Mouse (Mus musculus) neural tube, embryonic 14.5 days (tissue): ENCODE measurements at regions not wholly inside any gene's neighbourhood (a gene's known extent, or its start where the extent isn't known, plus 50 kb on each side); places are given as distances from the start of the nearest gene placed in this dataset.

Experiments used
- ATAC-seq: fragments of 200-750 bp; cut with Nextera tagmentation; 2 replicates; pipeline ENCODE4 v1.8.0; 2017; ENCODE audit warnings: low read depth, mild to moderate bottlenecking, moderate TSS enrichment, moderate library complexity
- H3K27ac ChIP-seq: fragments of 300-500 bp; sonication (generic); 2 replicates; pipeline ENCODE4 v1.5.1; 2014; ENCODE audit warnings: low read depth, mild to moderate bottlenecking, control low read depth, low read length, moderate library complexity, mixed read lengths
- H3K27me3 ChIP-seq: fragments of 300-500 bp; sonication (generic); 2 replicates; pipeline ENCODE4 v1.6.1; 2014; ENCODE audit warnings: low read length; ENCODE audit not compliant: control insufficient read depth, insufficient read depth
- H3K36me3 ChIP-seq: fragments of 300-500 bp; sonication (generic); 2 replicates; pipeline ENCODE4 v1.6.1; 2014; ENCODE audit warnings: low read length, mixed read lengths; ENCODE audit not compliant: control insufficient read depth, insufficient read depth
- H3K4me1 ChIP-seq: fragments of 300-500 bp; sonication (generic); 2 replicates; pipeline ENCODE4 v1.6.1; 2014; ENCODE audit warnings: low read length; ENCODE audit not compliant: control insufficient read depth, insufficient read depth
- H3K4me2 ChIP-seq: fragments of 300-500 bp; sonication (generic); 2 replicates; pipeline ENCODE4 v1.6.1; 2014; ENCODE audit warnings: mild to moderate bottlenecking, low read depth, low read length, control low read depth
- H3K4me3 ChIP-seq: fragments of 300-500 bp; sonication (generic); 2 replicates; pipeline ENCODE4 v1.5.1; 2014; ENCODE audit warnings: low read depth, low read length, control low read depth, mixed read lengths
- H3K9ac ChIP-seq: fragments of 300-500 bp; sonication (generic); replicated peaks from 2 replicates; pipeline ENCODE4 v1.6.1; 2014; ENCODE audit warnings: low read depth, mild to moderate bottlenecking, control low read depth, low read length, mixed read lengths
- H3K9me3 ChIP-seq: fragments of 300-500 bp; sonication (generic); 2 replicates; pipeline ENCODE4 v1.6.1; 2016; ENCODE audit warnings: low read length; ENCODE audit not compliant: control insufficient read depth
- WGBS: fragments of 180-500 bp; shearing (Covaris S2); extraction: QIAGEN DNeasy Blood & Tissue Kit; methylation state at CpG from one replicate; pipeline ENCODE4 v1.1.7; 2014; 5-methylcytosine and 5-hydroxymethylcytosine counted together

GRCm38 (mm10) chr10:70799191-70799742 lies 143.5 kb upstream of the Phyhipl start:
- Histone ChIP-seq H3K9ac (no peak overlapping the region), H3K4me1 (peaks cover 12% of the 10 kb centered on the region; the same call in 1 of the 2 replicates), H3K27ac (no peak overlapping the region), H3K9me3 (no peaks in the 10 kb centered on the region), H3K27me3 (no peaks in the 10 kb centered on the region), H3K36me3 (no peaks in the 10 kb centered on the region), H3K4me3 (no peak overlapping the region), H3K4me2 (no peak overlapping the region)
- no peak for ATAC-seq
- 93% methylated on average over 11 of the region's 11 CpGs for WGBS

DNA sequence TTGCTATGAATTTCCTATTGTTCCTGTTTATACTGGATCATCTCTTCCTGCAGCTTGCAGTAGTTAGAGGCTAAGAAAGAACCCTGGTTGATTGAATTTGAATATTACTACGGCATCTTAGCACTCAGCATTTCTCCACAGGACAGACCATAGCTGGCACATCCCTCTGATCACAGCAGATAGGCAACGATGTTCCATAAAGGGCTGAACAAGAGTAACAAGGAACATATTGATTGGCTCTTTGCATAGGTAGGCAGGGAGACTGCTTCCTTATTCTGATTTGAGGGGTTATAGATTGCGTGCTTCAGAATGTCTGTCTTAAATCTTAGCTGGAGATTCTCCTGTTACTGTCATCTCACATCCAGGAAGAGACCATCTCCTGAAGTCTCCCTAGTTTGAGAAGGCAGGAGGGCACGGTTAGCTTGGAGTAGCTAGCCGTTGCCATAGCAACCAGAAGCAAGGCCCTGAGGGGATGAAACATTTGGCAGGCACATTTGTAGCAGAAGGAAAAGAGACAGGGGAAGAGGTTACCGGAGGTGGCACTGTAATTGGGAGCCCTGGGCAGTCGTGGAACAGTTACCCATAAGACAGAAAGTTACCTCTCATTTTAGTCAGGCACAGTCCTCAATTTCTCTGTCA lies 133.2 kb upstream of the Phyhipl start:
- ATAC-seq: peak; percentile 68
- no peak overlapping the region for H3K9ac ChIP-seq
- no peaks in the 10 kb centered on the region for H3K36me3 ChIP-seq
- no peaks in the 10 kb centered on the region for H3K27me3 ChIP-seq
- peak overlapping the region; percentile 49; the same call in 1 of the 2 replicates for H3K27ac ChIP-seq
- peaks cover 9% of the 10 kb centered on the region for H3K4me1 ChIP-seq
- WGBS: 31% methylated on average over 7 of the region's 7 CpGs
- no peaks in the 10 kb centered on the region for H3K9me3 ChIP-seq
- no peak overlapping the region for H3K4me3 ChIP-seq
- no peak overlapping the region for H3K4me2 ChIP-seq

DNA sequence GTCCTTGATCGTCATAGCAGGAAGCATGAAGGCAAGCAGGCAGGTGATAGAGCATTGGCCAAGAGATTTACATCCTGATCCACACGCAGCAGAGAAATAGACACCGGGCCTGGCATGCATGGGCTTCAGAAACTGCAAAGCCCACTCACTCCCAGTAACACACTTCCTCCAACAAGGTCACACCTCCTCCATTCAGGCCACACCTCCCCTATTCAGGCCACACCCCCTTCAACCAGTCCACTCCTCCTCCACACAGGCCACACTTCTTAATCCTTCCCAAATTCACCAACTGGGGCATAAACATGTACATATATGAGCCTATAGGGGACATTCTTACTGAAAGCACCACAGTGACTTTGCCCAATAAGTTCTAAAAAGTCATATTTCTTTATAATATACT lies 125.3 kb upstream of the Phyhipl start:
- no peaks in the 10 kb centered on the region for H3K9me3 ChIP-seq
- no peak overlapping the region for H3K27ac ChIP-seq
- H3K27me3 ChIP-seq: no peaks in the 10 kb centered on the region
- H3K4me2 ChIP-seq: no peak overlapping the region
- ATAC-seq: no peak
- H3K36me3 ChIP-seq: no peaks in the 10 kb centered on the region
- H3K4me3 ChIP-seq: no peak overlapping the region
- H3K9ac ChIP-seq: no peak overlapping the region
- no peaks in the 10 kb centered on the region for H3K4me1 ChIP-seq
- 94% methylated on average over 3 of the region's 3 CpGs for WGBS

DNA sequence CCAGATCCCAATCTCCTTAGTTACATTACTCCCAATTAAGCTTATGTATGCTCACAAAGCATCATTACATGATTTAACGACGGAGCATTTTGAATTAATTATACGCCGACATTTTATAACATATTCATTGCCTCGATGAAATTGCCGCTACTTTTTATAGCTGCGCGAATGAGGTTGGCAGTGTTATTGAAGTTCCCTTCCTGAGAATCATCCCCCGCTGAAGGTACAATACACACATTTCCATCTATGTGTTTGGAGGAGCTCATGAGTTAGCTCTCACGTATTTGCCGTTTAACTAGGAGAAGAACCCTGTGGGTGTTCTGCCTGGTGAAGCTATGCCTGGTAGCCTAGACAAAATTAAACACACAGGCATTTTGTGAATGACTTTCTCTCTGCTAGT lies 122.8 kb upstream of the Phyhipl start:
- H3K4me2 ChIP-seq: no peak overlapping the region
- 55% methylated on average over 11 of the region's 11 CpGs for WGBS
- ATAC-seq: no peak

GRCm38 (mm10) chr10:70774571-70774970 lies 118.8 kb upstream of the Phyhipl start:
- Histone ChIP-seq H3K9ac (no peak overlapping the region), H3K9me3 (no peaks in the 10 kb centered on the region), H3K4me2 (no peak overlapping the region), H3K27me3 (no peaks in the 10 kb centered on the region), H3K4me1 (no peaks in the 10 kb centered on the region), H3K27ac (no peak overlapping the region), H3K36me3 (no peaks in the 10 kb centered on the region), H3K4me3 (no peak overlapping the region)
- 55% methylated on average over 2 of the region's 2 CpGs for WGBS
- no peak for ATAC-seq

More for the DNA sequence above, 122.8 kb upstream of the Phyhipl start:
- Histone ChIP-seq H3K9ac (no peak overlapping the region), H3K4me1 (no peaks in the 10 kb centered on the region), H3K27ac (no peak overlapping the region), H3K36me3 (no peaks in the 10 kb centered on the region), H3K9me3 (no peaks in the 10 kb centered on the region), H3K27me3 (no peaks in the 10 kb centered on the region), H3K4me3 (no peak overlapping the region)

GRCm38 (mm10) chr10:70774159-70774558 lies 118.4 kb upstream of the Phyhipl start:
- Histone ChIP-seq H3K4me3 (no peak overlapping the region), H3K27me3 (no peaks in the 10 kb centered on the region), H3K27ac (no peak overlapping the region), H3K9ac (no peak overlapping the region), H3K9me3 (no peaks in the 10 kb centered on the region), H3K36me3 (no peaks in the 10 kb centered on the region), H3K4me2 (no peak overlapping the region), H3K4me1 (no peaks in the 10 kb centered on the region)
- no peak for ATAC-seq
- WGBS: 55% methylated on average over 4 of the region's 4 CpGs

DNA sequence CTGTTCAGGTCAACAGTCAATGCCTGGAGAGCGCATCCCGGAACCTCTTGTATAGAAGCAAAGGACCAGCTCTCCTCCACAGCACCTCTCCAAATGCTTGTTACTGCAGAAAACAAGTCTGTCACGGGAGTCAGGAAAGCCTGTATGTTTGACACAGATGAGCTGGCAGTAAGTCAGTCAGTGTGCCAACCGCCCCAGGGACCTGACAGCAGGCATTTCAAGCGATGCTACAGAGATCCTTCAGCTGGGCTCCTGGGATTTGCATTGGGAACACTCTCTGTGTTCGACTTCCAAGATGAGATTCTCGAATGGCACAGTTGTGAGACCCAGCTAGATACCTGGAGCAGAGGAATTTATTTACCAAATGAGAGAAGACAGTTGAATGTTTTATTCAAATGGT lies 111.7 kb upstream of the Phyhipl start:
- 72% methylated on average over 7 of the region's 7 CpGs for whole genome bisulfite sequencing
- peaks cover 3% of the 10 kb centered on the region; the same call in 1 of the 2 replicates for H3K4me1 ChIP-seq
- no peak overlapping the region for H3K4me2 ChIP-seq
- H3K36me3 ChIP-seq: no peaks in the 10 kb centered on the region
- H3K27ac ChIP-seq: no peak overlapping the region
- no peak overlapping the region for H3K4me3 ChIP-seq
- no peaks in the 10 kb centered on the region for H3K27me3 ChIP-seq
- H3K9me3 ChIP-seq: no peaks in the 10 kb centered on the region
- no peak for ATAC-seq
- H3K9ac ChIP-seq: no peak overlapping the region

DNA sequence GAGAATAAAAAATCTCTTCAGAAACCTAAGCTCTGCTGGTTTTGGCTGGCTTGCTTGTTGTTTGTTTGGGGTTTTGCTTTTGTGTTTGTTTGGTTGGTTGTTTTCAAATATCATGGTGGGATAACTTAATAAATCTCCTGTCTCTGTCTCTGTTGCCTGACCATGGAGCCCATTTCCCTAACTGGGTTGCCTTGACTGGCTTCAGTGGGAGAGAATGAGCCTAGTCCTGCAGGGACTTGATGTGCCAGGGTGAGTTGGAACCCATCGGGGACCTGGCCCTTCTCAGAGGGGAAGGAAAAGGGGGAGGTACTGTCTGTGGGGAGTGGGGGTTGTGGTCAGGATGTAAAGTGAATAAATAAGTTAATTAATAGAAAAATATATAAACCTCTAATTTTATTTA lies 111.1 kb upstream of the Phyhipl start:
- no peaks in the 10 kb centered on the region for H3K36me3 ChIP-seq
- H3K4me3 ChIP-seq: no peak overlapping the region
- peaks cover 3% of the 10 kb centered on the region; the same call in 1 of the 2 replicates for H3K4me1 ChIP-seq
- no peak overlapping the region for H3K4me2 ChIP-seq
- no peaks in the 10 kb centered on the region for H3K9me3 ChIP-seq
- H3K9ac ChIP-seq: no peak overlapping the region
- H3K27me3 ChIP-seq: no peaks in the 10 kb centered on the region
- WGBS: 31% methylated on average over 1 of the region's 1 CpGs
- ATAC-seq: no peak
- no peak overlapping the region for H3K27ac ChIP-seq

GRCm38 (mm10) chr10:70766450-70766849 lies 110.7 kb upstream of the Phyhipl start:
- Histone ChIP-seq H3K9me3 (no peaks in the 10 kb centered on the region), H3K9ac (no peak overlapping the region), H3K4me1 (peaks cover 3% of the 10 kb centered on the region; the same call in 1 of the 2 replicates), H3K4me3 (no peak overlapping the region), H3K27ac (no peak overlapping the region), H3K4me2 (no peak overlapping the region), H3K36me3 (no peaks in the 10 kb centered on the region), H3K27me3 (no peaks in the 10 kb centered on the region)
- ATAC-seq: no peak
- WGBS: 12% methylated on average over 8 of the region's 8 CpGs
